Mouse (Mus musculus): Measurements from ENCODE around the gene Socs2. TPM values are rescaled to one million over a fixed set of nuclear protein-coding genes. Genes with fewer than 3 reads are reported as not detected.

Gene Socs2
- total and polyA plus RNA-seq, 3 experiments: 16.5 to 24.9 TPM; not detected in 1

- H3K4me1 ChIP-seq (ENCODE audit: control insufficient read depth in 1 of 2, insufficient read depth in 2 of 2, low read length in 2 of 2): no peaks in the 10 kb centered on the region
- no peak overlapping the region for H3K4me3 ChIP-seq (ENCODE audit: control insufficient read depth in 1 of 2, insufficient read depth in 1 of 2, low read depth in 2 of 2, low read length in 2 of 2)
- TF ChIP-seq MXI1 (IDR thresholded peaks at IDR 0.05; ENCODE audit: low read depth, low read length) (no peak), HCFC1 (IDR thresholded peaks at IDR 0.05; ENCODE audit: low read depth, low read length) (no peak), UBTF (IDR thresholded peaks at IDR 0.05; ENCODE audit: borderline replicate concordance, insufficient read depth, low read depth, low read length) (no peak), ZKSCAN1 (IDR thresholded peaks at IDR 0.05; ENCODE audit: low read depth, low read length) (no peak), MYB (IDR thresholded peaks at IDR 0.05; ENCODE audit: low read depth, low read length) (no peak), USF2 (IDR thresholded peaks at IDR 0.05; ENCODE audit: borderline replicate concordance in 1 of 2, insufficient read depth in 1 of 2, low read depth in 1 of 2, low read length in 2 of 2) (no peak), JUND (IDR thresholded peaks at IDR 0.05; ENCODE audit: low read depth, low read length) (no peak), TAL1 (IDR thresholded peaks at IDR 0.05; ENCODE audit: low read length) (no peak), GATA1 (IDR thresholded peaks at IDR 0.05; ENCODE audit: low read depth, low read length) (no peak)
- no peak overlapping the region for H3K9ac ChIP-seq (ENCODE audit: control insufficient read depth, low read depth, low read length, poor library complexity, severe bottlenecking)
- no peaks in the 10 kb centered on the region for H3K27me3 ChIP-seq (ENCODE audit: control insufficient read depth in 1 of 2, insufficient read depth in 2 of 2, low read length in 2 of 2)
- no peaks in the 10 kb centered on the region for H3K9me3 ChIP-seq (replicated peaks; ENCODE audit: insufficient read depth, low read length)
- no peaks in the 10 kb centered on the region for H3K79me2 ChIP-seq (ENCODE audit: control insufficient read depth, insufficient read depth, low read length, poor library complexity)
- no peaks in the 10 kb centered on the region for H3K36me3 ChIP-seq (ENCODE audit: control insufficient read depth in 1 of 2, insufficient read depth in 2 of 2, low read length in 2 of 2)
- no peak overlapping the region for H3K27ac ChIP-seq (ENCODE audit: control insufficient read depth, low read depth, low read length)
- no peak for DNase-seq (ENCODE audit: low read depth, low spot score)
Measured at GRCm38 (mm10) chr10:95371942-95372341, 45.0 kb downstream of the Socs2 start.

GRCm38 (mm10) chr10:95369190-95369589 is 47.8 kb downstream of the Socs2 start:
- H3K4me1 ChIP-seq (ENCODE audit: control insufficient read depth in 1 of 2, insufficient read depth in 2 of 2, low read length in 2 of 2): no peaks in the 10 kb centered on the region
- no peak for DNase-seq (ENCODE audit: low read depth, low spot score)
- no peaks in the 10 kb centered on the region for H3K79me2 ChIP-seq (ENCODE audit: control insufficient read depth, insufficient read depth, low read length, poor library complexity)
- no peaks in the 10 kb centered on the region for H3K36me3 ChIP-seq (ENCODE audit: control insufficient read depth in 1 of 2, insufficient read depth in 2 of 2, low read length in 2 of 2)
- H3K9ac ChIP-seq (ENCODE audit: control insufficient read depth, low read depth, low read length, poor library complexity, severe bottlenecking): no peak overlapping the region
- H3K27me3 ChIP-seq (ENCODE audit: control insufficient read depth in 1 of 2, insufficient read depth in 2 of 2, low read length in 2 of 2): no peaks in the 10 kb centered on the region
- TF ChIP-seq MEF2A (IDR thresholded peaks at IDR 0.05; ENCODE audit: extremely low read depth, insufficient replicate concordance, low read depth, low read length, poor library complexity, severe bottlenecking) (no peak), ELF1 (IDR thresholded peaks at IDR 0.05; ENCODE audit: low read depth, low read length) (no peak), MAFK (IDR thresholded peaks at IDR 0.05; ENCODE audit: borderline replicate concordance, low read depth, low read length) (no peak), MAZ (IDR thresholded peaks at IDR 0.05; ENCODE audit: low read depth, low read length) (no peak), MYB (IDR thresholded peaks at IDR 0.05; ENCODE audit: low read depth, low read length) (no peak), ZC3H11A (IDR thresholded peaks at IDR 0.05; ENCODE audit: low read depth, low read length) (no peak), CHD1 (IDR thresholded peaks at IDR 0.05; ENCODE audit: low read depth, low read length) (no peak), MYC (IDR thresholded peaks at IDR 0.05; ENCODE audit: low read depth, low read length) (no peak), CTCF (IDR thresholded peaks at IDR 0.05 in 2 of 3, conservative IDR thresholded peaks at IDR 0.05 in 1 of 3; ENCODE audit: control insufficient read depth in 1 of 3, insufficient read depth in 1 of 3, low read depth in 2 of 3, low read length in 3 of 3, poor library complexity in 1 of 3, severe bottlenecking in 1 of 3) (no peak), KAT2A (conservative IDR thresholded peaks at IDR 0.05; ENCODE audit: low read depth, low read length) (no peak), RAD21 (IDR thresholded peaks at IDR 0.05; ENCODE audit: low read depth, low read length) (no peak), ZNF384 (IDR thresholded peaks at IDR 0.05; ENCODE audit: low read depth, low read length) (no peak), SIN3A (IDR thresholded peaks at IDR 0.05; ENCODE audit: low read length) (no peak), MXI1 (IDR thresholded peaks at IDR 0.05; ENCODE audit: low read depth, low read length) (no peak), USF1 (IDR thresholded peaks at IDR 0.05; ENCODE audit: low read depth, low read length) (no peak), BHLHE40 (IDR thresholded peaks at IDR 0.05; ENCODE audit: borderline replicate concordance, low read depth, low read length) (no peak), UBTF (IDR thresholded peaks at IDR 0.05; ENCODE audit: borderline replicate concordance, insufficient read depth, low read depth, low read length) (no peak), ZMIZ1 (IDR thresholded peaks at IDR 0.05; ENCODE audit: low read depth, low read length) (no peak), EP300 (IDR thresholded peaks at IDR 0.05; ENCODE audit: low read depth in 1 of 2, low read length in 2 of 2) (no peak), E2F4 (IDR thresholded peaks at IDR 0.05; ENCODE audit: borderline replicate concordance, low read depth, low read length) (no peak)
- no peaks in the 10 kb centered on the region for H3K9me3 ChIP-seq (replicated peaks; ENCODE audit: insufficient read depth, low read length)
- no peak overlapping the region for H3K4me3 ChIP-seq (ENCODE audit: control insufficient read depth in 1 of 2, insufficient read depth in 1 of 2, low read depth in 2 of 2, low read length in 2 of 2)
- H3K27ac ChIP-seq (ENCODE audit: control insufficient read depth, low read depth, low read length): no peak overlapping the region

Data from MEL (cell line).